Mouse (Mus musculus) thymus, adult 18-20 months (tissue): ENCODE results near the gene Olfr930.

ENCODE experiments used
- DNase-seq, 2 experiments: peaks; one replicate each; pipeline ENCODE4 v3.0.0; 2022; ENCODE audit warnings: mixed read lengths in 2 of 2

The Olfr930 gene

DNA sequence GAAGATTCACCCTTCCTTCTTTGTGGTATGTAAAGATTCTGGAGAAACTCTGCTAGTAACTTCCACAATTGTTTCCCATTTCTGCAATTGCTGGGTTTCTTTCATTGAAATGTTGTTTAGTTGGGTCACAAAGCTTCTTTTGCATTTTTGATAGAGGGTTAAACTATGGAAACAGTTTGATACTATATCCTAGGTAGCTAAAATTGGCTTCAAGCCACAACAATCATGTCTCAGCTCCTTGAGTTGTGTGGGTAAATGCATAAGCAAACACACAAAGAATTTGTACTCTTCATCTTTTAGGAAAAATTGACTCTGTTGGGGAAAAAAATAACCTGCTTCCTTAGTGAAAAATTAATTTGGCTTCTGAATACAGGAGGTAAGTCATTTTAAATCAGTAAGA is at the start of gene Olfr930:
TSS of gene Olfr930 (plus strand) at position 301 of the 400 bp plus-strand sequence.
- DNase-seq: no peak

- DNase-seq: no peak
Observed at GRCm38 (mm10) chr9:38953401-38954123, 24.0 kb downstream of the Olfr930 start.

DNA sequence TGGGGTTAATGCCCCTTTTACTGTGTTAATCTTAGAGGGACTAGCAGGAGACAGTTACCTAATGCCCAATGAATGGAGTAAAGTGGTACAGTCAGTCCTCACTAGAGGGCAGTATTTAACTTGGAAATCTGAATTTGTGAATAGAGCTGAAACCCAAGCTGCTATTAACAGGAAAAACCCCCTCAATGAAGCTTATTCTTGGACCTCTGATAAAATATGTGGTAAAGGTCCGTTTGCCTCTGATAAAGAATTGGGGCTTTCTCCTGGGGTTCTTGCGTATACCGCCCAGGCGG is 24.5 kb downstream of the Olfr930 start:
- DNase-seq: no peak

DNA sequence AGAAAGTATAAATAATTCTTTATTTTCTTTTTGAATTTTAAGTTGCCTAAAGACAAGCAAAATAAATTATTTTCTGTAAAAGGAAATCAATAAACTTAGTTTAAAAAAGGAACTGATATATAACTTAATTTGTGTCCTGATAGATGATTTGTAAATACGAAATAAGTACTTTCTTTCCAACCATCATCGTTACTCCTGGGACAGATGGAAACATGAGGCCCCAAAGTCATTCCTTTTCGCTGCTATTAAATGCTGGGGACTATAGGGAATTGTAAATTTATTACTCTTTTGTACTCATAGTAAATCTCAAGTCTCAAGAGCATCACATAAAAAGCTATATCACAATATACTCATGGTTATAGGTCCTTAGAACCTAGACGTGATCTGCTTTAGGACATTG is 42.4 kb downstream of the Olfr930 start, which contains the start of gene Olfr933:
TSS of gene Olfr933 (plus strand) at position 301 of the 400 bp plus-strand sequence.
- no peak for DNase-seq
